Mouse (Mus musculus): ENCODE measurements around the gene Wdr24.

DNA sequence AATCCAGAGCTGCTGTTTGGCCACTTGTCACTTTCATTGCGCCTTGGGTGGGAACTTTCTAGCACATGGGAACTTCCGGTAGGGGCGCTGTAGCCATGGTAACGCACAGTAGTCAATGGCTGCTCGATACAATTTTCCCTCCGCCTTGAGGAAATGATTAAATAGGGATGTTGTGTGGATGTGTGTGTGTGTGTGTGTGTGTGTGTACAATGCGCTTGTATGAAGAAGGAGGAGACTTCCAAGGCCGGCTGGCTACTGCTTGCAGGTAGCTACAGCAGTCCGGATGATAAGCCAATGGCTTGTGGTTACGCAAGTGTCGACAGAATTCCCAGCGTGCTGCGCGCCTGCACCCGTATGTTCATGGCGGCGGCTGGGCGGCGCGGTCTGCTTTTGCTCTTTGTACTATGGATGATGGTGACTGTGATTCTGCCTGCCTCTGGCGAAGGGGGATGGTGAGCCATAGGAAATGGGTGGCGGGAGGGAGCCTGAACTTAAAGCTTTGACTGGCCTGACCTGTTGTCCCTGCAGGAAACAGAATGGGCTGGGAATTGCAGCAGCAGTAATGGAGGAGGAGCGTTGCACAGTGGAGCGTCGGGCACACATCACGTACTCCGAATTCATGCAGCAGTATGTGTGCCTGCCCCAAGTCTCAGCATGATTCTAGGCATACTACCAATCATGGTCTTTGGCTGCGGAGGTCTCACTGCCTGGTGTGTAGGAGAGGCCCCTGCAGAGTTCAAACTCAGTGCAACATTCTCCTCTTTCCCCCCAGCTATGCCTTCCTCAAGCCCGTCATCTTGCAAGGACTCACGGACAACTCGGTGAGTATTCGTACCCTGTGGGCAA is 5.5 kb downstream of the Wdr24 start, which contains the start of gene Jmjd8:
- TF ChIP-seq CTCF (IDR thresholded peaks at IDR 0.05; ENCODE audit: control insufficient read depth, insufficient read depth, insufficient replicate concordance, low read depth, low read length) (no peak), POLR2A (IDR thresholded peaks at IDR 0.05; ENCODE audit: control insufficient read depth, low read depth, low read length) (peak; percentile 68)

All from testis, adult 2 months (tissue).